Mouse (Mus musculus) stomach, postnatal 0 days (tissue): ENCODE results near the gene Edaradd.

Source experiments
- CTCF ChIP-seq: IDR thresholded peaks from 2 replicates; pipeline ENCODE4 v1.5.1; 2016; ENCODE audit warnings: antibody characterized with exemption, low read depth, mild to moderate bottlenecking, moderate library complexity
- EP300 ChIP-seq: optimal IDR thresholded peaks from 2 replicates; pipeline ENCODE3; 2016; ENCODE audit warnings: antibody characterized with exemption

DNA sequence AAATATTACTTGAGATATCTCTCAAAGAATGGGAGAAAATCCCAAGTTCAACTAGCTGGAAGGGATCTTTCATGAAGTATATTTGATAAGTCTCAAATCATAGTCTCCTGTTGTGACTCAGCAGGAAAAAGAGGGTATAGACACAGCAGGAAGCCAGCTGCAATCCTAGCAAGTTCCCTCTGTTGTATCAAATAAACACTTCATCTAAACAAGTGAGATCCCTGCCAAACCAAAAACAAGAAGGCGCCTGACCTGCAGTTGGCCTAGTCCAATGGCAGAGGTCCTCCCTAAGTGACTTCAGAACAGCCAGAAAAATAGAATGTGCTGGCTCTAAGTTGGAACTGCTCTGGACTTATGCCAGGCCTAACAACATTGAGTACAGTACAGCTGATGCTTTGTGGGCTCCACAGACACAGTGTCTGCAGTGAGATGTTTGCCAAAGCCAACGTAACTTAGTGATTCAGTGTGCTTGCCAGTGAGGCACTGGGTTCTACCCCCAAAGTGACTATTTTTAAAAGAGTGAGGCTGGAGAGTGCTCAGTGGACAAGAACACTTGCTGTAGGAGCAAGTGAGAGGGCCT lies 78.1 kb downstream of the Edaradd start:
- no peak for TF ChIP-seq CTCF
- no peak for TF ChIP-seq EP300
